Mouse (Mus musculus) forebrain, embryonic 16.5 days (tissue): ENCODE measurements around the gene Myof. TPM values are rescaled to one million over a fixed set of nuclear protein-coding genes. Genes with fewer than 3 reads are reported as not detected.

Experiments
- ATAC-seq: fragments of 200-750 bp; cut with Nextera tagmentation; 2 replicates; pipeline ENCODE4 v1.8.0; 2017; ENCODE audit warnings: mild to moderate bottlenecking, moderate library complexity
- H3K27ac ChIP-seq: fragments of 300-500 bp; sonication (generic); 2 replicates; pipeline ENCODE4 v1.5.1; 2014; ENCODE audit warnings: low read length, control low read depth
- H3K27me3 ChIP-seq: fragments of 300-500 bp; sonication (generic); replicated peaks from 2 replicates; pipeline ENCODE4 v1.6.1; 2014; ENCODE audit warnings: low read length; ENCODE audit not compliant: control insufficient read depth, insufficient read depth
- H3K36me3 ChIP-seq: fragments of 300-500 bp; sonication (generic); 2 replicates; pipeline ENCODE4 v1.6.1; 2014; ENCODE audit not compliant: control insufficient read depth, insufficient read depth
- H3K4me1 ChIP-seq: fragments of 300-500 bp; sonication (generic); replicated peaks from 2 replicates; pipeline ENCODE4 v1.6.1; 2014; ENCODE audit warnings: low read length; ENCODE audit not compliant: control insufficient read depth, insufficient read depth
- H3K4me2 ChIP-seq: fragments of 300-500 bp; sonication (generic); 2 replicates; pipeline ENCODE4 v1.6.1; 2014; ENCODE audit warnings: mild to moderate bottlenecking, low read length, control low read depth
- H3K4me3 ChIP-seq: fragments of 300-500 bp; sonication (generic); replicated peaks from 2 replicates; pipeline ENCODE4 v1.5.1; 2014; ENCODE audit warnings: mild to moderate bottlenecking, low read length, control low read depth
- H3K9ac ChIP-seq: fragments of 300-500 bp; sonication (generic); replicated peaks from 2 replicates; pipeline ENCODE4 v1.6.1; 2014; ENCODE audit warnings: low read depth, low read length, control low read depth
- H3K9me3 ChIP-seq: fragments of 300-500 bp; sonication (generic); 2 replicates; pipeline ENCODE4 v1.6.1; 2016; ENCODE audit warnings: low read length; ENCODE audit not compliant: control insufficient read depth
- WGBS: fragments of 180-500 bp; shearing (Covaris S2); extraction: QIAGEN DNeasy Blood & Tissue Kit; methylation state at CpG from one replicate; pipeline ENCODE4 v1.1.7; 2014; 5-methylcytosine and 5-hydroxymethylcytosine counted together
- polyA plus RNA-seq: library from polyadenylated mRNA; unstranded; fragments of >200 nt; fragmentation: Nextera tagmentation; extraction: Ambion mirVana; gene quantifications from 2 replicates; pipeline ENCODE4 v1.2.1, GENCODE M21; 2015

Gene Myof
- polyA plus RNA-seq, 1 experiment from 2014 or later: 1.5 TPM

- H3K27ac ChIP-seq: no peak overlapping the region
- no peak overlapping the region for H3K4me2 ChIP-seq
- 86% methylated on average over 11 of the region's 11 CpGs for WGBS
- no peak overlapping the region for H3K4me3 ChIP-seq
- no peak overlapping the region for H3K9ac ChIP-seq
- ATAC-seq: no peak
- H3K36me3 ChIP-seq: 0 out of 2 replicates have a peak, but pooled peaks cover 2% of the 10 kb centered on the region
- H3K27me3 ChIP-seq: no peaks in the 10 kb centered on the region
- no peaks in the 10 kb centered on the region for H3K4me1 ChIP-seq
- no peaks in the 10 kb centered on the region for H3K9me3 ChIP-seq
Measured at GRCm38 (mm10) chr19:38075051-38075450, 31.7 kb upstream of the Myof start.

GRCm38 (mm10) chr19:38073226-38073625 lies 29.8 kb upstream of the Myof start:
- Histone ChIP-seq H3K9me3 (no peaks in the 10 kb centered on the region), H3K4me1 (no peaks in the 10 kb centered on the region), H3K4me3 (no peak overlapping the region), H3K9ac (no peak overlapping the region), H3K36me3 (0 out of 2 replicates have a peak, but pooled peaks cover 2% of the 10 kb centered on the region), H3K27me3 (no peaks in the 10 kb centered on the region), H3K27ac (no peak overlapping the region), H3K4me2 (no peak overlapping the region)
- ATAC-seq: no peak
- 96% methylated on average over 5 of the region's 5 CpGs for WGBS

- ATAC-seq: no peak
- 0 out of 2 replicates have a peak, but pooled peaks cover 4% of the 10 kb centered on the region for H3K36me3 ChIP-seq
- no peak overlapping the region for H3K4me3 ChIP-seq
- no peaks in the 10 kb centered on the region for H3K27me3 ChIP-seq
- no peak overlapping the region for H3K27ac ChIP-seq
- H3K4me2 ChIP-seq: no peak overlapping the region
- H3K9me3 ChIP-seq: no peaks in the 10 kb centered on the region
- H3K9ac ChIP-seq: no peak overlapping the region
- no peaks in the 10 kb centered on the region for H3K4me1 ChIP-seq
- WGBS: 94% methylated on average over 1 of the region's 1 CpGs
Measured at GRCm38 (mm10) chr19:38064051-38064450, 20.7 kb upstream of the Myof start.

GRCm38 (mm10) chr19:38063201-38063600 lies 19.8 kb upstream of the Myof start:
- Histone ChIP-seq H3K27me3 (no peaks in the 10 kb centered on the region), H3K4me1 (no peaks in the 10 kb centered on the region), H3K9ac (no peak overlapping the region), H3K4me3 (no peak overlapping the region), H3K27ac (no peak overlapping the region), H3K9me3 (no peaks in the 10 kb centered on the region), H3K36me3 (0 out of 2 replicates have a peak, but pooled peaks cover 4% of the 10 kb centered on the region), H3K4me2 (no peak overlapping the region)
- ATAC-seq: no peak
- 90% methylated on average over 3 of the region's 3 CpGs for WGBS

- no peak overlapping the region for H3K27ac ChIP-seq
- no peaks in the 10 kb centered on the region for H3K27me3 ChIP-seq
- H3K4me1 ChIP-seq: peaks cover 12% of the 10 kb centered on the region
- no peak for ATAC-seq
- H3K4me3 ChIP-seq: no peak overlapping the region
- H3K36me3 ChIP-seq: 0 out of 2 replicates have a peak, but pooled peaks cover 4% of the 10 kb centered on the region
- H3K9ac ChIP-seq: no peak overlapping the region
- H3K4me2 ChIP-seq: no peak overlapping the region
- H3K9me3 ChIP-seq: no peaks in the 10 kb centered on the region
- 91% methylated on average over 8 of the region's 8 CpGs for WGBS
Measured at GRCm38 (mm10) chr19:38056931-38057330, 13.6 kb upstream of the Myof start.

GRCm38 (mm10) chr19:38056276-38056675 lies 12.9 kb upstream of the Myof start:
- ATAC-seq: no peak
- H3K4me3 ChIP-seq: peak overlapping the region; percentile 15
- no peaks in the 10 kb centered on the region for H3K27me3 ChIP-seq
- no peaks in the 10 kb centered on the region for H3K9me3 ChIP-seq
- H3K4me2 ChIP-seq: peak overlapping the region; percentile 91
- no peak overlapping the region for H3K27ac ChIP-seq
- H3K9ac ChIP-seq: no peak overlapping the region
- WGBS: 34% methylated on average over 3 of the region's 3 CpGs
- 0 out of 2 replicates have a peak, but pooled peaks cover 4% of the 10 kb centered on the region for H3K36me3 ChIP-seq
- H3K4me1 ChIP-seq: peaks cover 12% of the 10 kb centered on the region

GRCm38 (mm10) chr19:38055798-38056197 lies 12.4 kb upstream of the Myof start:
- peaks cover 12% of the 10 kb centered on the region for H3K4me1 ChIP-seq
- peak overlapping the region; percentile 91 for H3K4me2 ChIP-seq
- H3K4me3 ChIP-seq: peak overlapping the region; percentile 82
- no peak overlapping the region for H3K9ac ChIP-seq
- H3K9me3 ChIP-seq: no peaks in the 10 kb centered on the region
- H3K27ac ChIP-seq: no peak overlapping the region
- 16% methylated on average over 6 of the region's 6 CpGs for WGBS
- ATAC-seq: no peak
- no peaks in the 10 kb centered on the region for H3K27me3 ChIP-seq
- H3K36me3 ChIP-seq: 0 out of 2 replicates have a peak, but pooled peaks cover 4% of the 10 kb centered on the region

- Histone ChIP-seq H3K27ac (peak within 1 kb of the TSS; percentile 48), H3K9ac (peak within 1 kb of the TSS; percentile 61)
- WGBS: under 1% methylated on average over 34 of the region's 36 CpGs
Measured at GRCm38 (mm10) chr19:38054720-38055192, 11.4 kb upstream of the Myof start, which contains the start of gene Cep55. Gene Cep55, plus strand, starts transcription at chr19:38055011.

GRCm38 (mm10) chr19:38054149-38054719 lies 10.9 kb upstream of the Myof start:
- Histone ChIP-seq H3K9me3 (no peaks in the 10 kb centered on the region), H3K27me3 (no peaks in the 10 kb centered on the region), H3K4me3 (peak overlapping the region; percentile 82), H3K9ac (peak overlapping the region; percentile 61), H3K36me3 (no peaks in the 10 kb centered on the region), H3K4me1 (peaks cover 12% of the 10 kb centered on the region), H3K4me2 (peak overlapping the region; percentile 91), H3K27ac (peak overlapping the region; percentile 48)
- 2% methylated on average over 23 of the region's 23 CpGs for WGBS
- ATAC-seq: peak; percentile 88

More at GRCm38 (mm10) chr19:38054720-38055192, 11.4 kb upstream of the Myof start, which contains the start of gene Cep55:
- Histone ChIP-seq H3K4me2 (peak within 1 kb of the TSS; percentile 91), H3K9me3 (no peaks in the 10 kb centered on the region), H3K27me3 (no peaks in the 10 kb centered on the region), H3K4me1 (peaks cover 12% of the 10 kb centered on the region), H3K36me3 (no peaks in the 10 kb centered on the region), H3K4me3 (peak within 1 kb of the TSS; percentile 82)
- ATAC-seq: peak; percentile 95
